Mouse (Mus musculus) gastrocnemius, postnatal 10 days (tissue): ENCODE results near the gene Zfp362. TPM values are rescaled to one million over a fixed set of nuclear protein-coding genes. Genes with fewer than 3 reads are reported as not detected.

Experiments used
- DNase-seq: peaks from one replicate; pipeline ENCODE4 v3.0.0; 2021; ENCODE audit warnings: mixed read lengths
- long read RNA-seq, 2 experiments: library from polyadenylated mRNA; stranded (forward); transcript quantifications; one replicate each; pipeline ENCODE4 v2.0.0; 2021
- total RNA-seq, 2 experiments: library from RNA; stranded (reverse); gene quantifications; 2 replicates each; pipeline ENCODE4 v1.2.3; 2021

Zfp362 gene
- 10 to 100 TPM; 18.0 to 18.8 TPM for total RNA-seq
- long read RNA-seq, experiment 1, transcript Zfp362-202 (9 exons, 2,812 nt) = major isoform, 11 of 27 reads
- long read RNA-seq, experiment 1, partial matches to known transcripts = 10 of 27 reads
- long read RNA-seq, experiment 1, other reads (novel, unspliced or antisense) = 6 of 27 reads
- long read RNA-seq, experiment 2, transcript Zfp362-202 (9 exons, 2,812 nt) = major isoform, 7 of 18 reads
- long read RNA-seq, experiment 2, partial matches to known transcripts = 4 of 18 reads
- long read RNA-seq, experiment 2, other reads (novel, unspliced or antisense) = 7 of 18 reads

- DNase-seq = peak; percentile 64
Observed at GRCm38 (mm10) chr4:128806043-128806826, at the start of gene Zfp362. Zfp362 (minus strand) TSS chr4:128806045.

- peak; percentile 20 for DNase-seq
Observed at GRCm38 (mm10) chr4:128855613-128856040, 49.8 kb upstream of the Zfp362 start.

DNA sequence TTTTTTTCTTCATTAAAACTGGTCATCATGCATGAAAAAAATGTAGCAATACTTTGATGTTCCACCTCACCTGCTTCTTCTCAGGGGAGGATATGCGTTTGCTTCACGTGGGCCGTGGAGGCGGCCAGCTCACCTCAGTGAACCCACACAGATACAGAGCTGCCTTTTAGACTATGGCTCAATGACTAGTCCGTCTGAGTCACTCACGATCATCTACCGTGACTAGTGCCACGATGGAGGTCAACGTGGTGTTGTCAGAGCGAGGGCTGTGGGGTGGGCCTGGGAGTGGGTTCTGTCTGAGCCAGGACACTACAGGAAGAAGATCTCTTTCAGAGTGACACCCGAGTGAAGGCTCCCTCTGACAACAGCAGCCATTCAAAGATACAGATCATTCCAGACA lies 47.3 kb upstream of the Zfp362 start:
- DNase-seq = no peak

GRCm38 (mm10) chr4:128852266-128852887 lies 46.5 kb upstream of the Zfp362 start:
- no peak for DNase-seq

DNA sequence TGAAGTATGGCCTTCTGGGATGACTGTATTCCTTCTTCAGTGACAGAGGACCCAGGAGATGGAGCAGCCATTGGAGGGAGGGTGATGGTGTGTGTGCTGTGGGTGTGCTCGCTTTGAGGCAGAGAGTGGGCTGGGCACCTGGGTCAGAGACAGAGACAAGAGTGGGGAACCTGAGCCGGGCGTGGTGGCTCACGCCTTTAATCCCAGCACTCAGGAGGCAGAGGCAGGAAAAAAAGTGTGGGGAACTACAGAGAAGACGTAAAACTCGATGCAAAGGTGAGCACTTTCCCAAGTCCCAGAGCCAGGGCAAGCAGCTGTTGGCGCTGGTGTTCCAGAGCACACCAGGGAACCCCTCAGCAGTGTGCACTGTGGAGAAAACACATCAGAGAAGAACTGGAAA lies 43.8 kb upstream of the Zfp362 start:
- no peak for DNase-seq

GRCm38 (mm10) chr4:128848961-128849360 lies 43.1 kb upstream of the Zfp362 start:
- no peak for DNase-seq

DNA sequence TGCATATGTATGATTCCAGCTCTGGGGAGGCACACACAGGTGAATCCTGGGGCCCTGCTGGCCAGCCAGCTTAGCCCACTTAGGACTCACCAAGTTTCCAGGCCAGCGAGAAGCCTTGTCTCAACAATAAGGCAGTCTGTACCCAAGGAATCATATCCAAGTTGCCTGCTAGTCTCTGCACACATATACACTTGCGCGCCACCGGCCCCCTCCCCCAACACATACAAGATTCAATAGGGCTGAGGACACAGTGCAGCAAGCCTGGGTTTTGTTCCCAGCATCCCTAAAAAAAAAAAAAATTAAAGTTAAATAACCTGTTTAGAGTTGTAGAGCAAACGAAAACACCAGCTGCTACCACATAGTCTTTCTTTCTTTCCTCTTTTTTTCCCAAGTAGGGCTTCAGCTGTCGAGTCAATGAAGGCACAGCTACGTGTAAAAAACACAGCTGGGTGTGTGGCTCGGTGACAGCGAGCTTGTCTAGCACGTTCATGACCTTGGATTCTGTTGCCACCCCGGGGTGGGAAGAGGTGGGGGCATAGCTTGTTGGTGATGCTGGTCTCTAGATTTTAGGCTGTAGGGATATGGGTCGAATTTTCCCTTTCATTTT lies 39.6 kb upstream of the Zfp362 start:
- DNase-seq = no peak

- DNase-seq = no peak
Observed at GRCm38 (mm10) chr4:128844566-128844965, 38.7 kb upstream of the Zfp362 start.

GRCm38 (mm10) chr4:128841259-128841658 lies 35.4 kb upstream of the Zfp362 start:
- no peak for DNase-seq

- peak; percentile 14 for DNase-seq
Observed at GRCm38 (mm10) chr4:128839811-128840738, 34.2 kb upstream of the Zfp362 start.

GRCm38 (mm10) chr4:128838202-128838601 lies 32.4 kb upstream of the Zfp362 start:
- no peak for DNase-seq

GRCm38 (mm10) chr4:128824131-128824530 lies 18.3 kb upstream of the Zfp362 start:
- DNase-seq = no peak

DNA sequence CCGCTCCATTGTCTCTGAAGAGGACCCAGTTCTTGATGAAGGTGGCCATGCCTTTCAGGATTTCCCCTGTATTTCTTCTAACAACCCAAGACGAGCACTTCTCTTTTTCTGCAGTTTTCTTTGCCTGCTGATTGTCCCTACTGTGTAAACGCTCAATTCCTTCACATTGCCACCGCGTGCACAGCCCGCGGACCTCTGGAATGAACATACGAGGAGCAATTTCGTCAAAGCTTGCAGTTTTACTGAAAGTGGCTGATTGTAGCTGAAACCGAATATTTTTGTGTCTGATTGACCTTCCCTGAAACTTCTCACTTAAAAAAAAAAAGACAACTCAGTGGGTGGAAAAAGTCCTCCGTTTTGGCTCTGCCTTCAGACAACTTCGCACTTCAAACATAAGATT lies 14.7 kb upstream of the Zfp362 start:
- DNase-seq = no peak

GRCm38 (mm10) chr4:128817011-128817410 lies 11.2 kb upstream of the Zfp362 start:
- no peak for DNase-seq

DNA sequence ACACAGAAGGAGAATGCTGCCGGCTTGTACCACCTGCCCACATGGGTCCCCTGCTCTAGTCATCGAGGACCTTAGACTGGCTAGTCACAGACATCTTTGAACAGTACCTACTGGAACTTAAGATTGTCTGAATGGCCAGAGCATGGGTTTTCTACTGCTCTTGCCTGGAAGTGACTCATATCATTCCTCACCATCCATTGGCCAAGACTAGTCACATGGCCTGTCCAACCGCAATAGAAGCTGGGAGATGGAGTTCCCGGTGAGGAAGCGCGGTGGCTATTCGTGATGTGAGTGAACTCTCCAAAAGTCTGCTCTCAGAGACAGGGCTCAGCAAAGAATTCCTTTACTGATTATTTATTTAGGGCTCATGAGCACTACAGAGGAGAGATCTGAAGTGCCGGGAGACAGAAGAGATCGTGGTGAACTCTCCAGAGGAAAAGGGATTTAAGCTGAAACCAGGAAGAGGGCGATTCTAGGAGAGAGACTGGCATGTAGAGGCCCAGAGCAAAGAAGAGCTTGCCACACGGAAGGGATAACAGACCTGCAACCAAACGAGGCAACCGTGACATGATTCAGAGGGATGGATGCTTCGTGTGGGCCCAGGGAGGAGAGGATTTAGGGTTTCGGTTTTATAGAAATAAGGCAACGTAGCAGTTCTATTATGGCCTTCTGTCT lies 5.7 kb upstream of the Zfp362 start:
- DNase-seq = peak; percentile 54

DNA sequence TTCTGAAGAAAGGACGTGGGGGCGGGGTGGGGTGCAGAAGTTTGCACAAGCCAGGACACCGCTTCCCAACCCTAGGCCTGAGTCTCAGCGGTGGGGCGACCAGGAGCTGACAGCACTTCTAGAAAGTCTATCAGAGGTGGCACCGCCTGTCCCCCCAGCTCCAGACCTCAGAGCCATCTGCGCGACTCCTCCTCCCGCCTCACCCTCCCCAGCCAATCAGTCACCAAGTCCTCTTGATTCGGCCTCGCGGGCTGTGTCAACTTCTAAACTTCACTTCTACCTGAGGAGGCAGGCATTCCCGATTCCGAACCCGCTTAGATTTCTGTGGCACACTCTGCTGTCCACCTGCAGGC lies 958 bp upstream of the Zfp362 start:
- DNase-seq = peak; percentile 65

GRCm38 (mm10) chr4:128805150-128806042 lies 449 bp downstream of the Zfp362 start:
- peak; percentile 37 for DNase-seq

DNA sequence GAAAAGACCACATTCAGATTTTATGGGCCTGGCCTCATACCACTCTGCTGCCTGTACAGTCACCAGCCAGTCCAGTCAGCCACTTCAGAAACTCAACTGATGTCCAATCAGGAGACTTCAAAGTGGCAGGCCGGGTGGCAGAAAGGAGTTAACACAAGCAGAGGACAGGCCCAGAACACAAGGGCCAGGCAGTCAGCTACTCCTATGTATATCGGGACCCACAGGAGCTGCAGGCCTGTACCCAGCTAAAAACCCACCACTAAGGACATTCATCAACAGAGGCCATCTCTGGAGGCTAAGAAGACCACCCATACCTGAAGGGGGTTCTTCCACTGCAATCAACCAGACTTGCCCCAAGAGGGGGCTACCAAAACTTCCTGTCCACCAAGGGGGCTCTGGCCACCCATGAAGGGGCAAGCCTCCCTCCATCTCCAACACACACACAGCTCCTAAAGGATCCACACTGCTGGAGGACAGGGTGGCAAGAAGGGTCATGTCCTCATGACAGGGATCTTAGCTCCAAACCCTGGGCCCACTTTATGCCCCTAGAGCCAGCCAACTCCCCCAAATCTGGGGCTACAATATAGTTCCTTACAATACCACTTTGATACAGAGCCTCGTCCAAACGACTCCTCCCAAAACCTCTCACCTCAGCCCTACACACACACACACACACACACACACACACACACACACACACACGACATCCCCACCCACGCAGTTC lies 1.3 kb downstream of the Zfp362 start:
- no peak for DNase-seq

DNA sequence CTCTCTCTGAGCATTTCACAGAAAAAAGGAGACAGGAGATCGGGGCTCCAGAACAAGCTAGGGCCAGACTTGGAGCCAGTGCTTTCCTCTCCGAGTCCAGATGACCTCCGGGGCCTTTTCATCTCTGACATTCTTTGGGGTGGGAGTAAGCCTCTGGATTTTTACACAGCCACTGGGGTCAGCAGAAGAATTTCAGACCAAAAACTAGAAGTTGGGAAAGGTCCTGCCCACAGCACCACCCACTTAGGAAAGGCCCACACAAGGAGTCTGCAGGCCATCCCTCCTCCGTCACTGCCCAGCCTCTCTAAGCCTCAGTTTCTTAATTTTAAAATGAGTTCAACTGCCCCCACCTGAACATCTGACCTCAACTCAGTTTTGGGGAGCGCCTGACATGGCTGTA lies 2.3 kb downstream of the Zfp362 start:
- DNase-seq = no peak
